Mouse (Mus musculus) hindbrain, embryonic 16.5 days (tissue): ENCODE results near the gene Klf3. TPM values are rescaled to one million over a fixed set of nuclear protein-coding genes. Genes with fewer than 3 reads are reported as not detected.
A peak's percentile ranks its signal among the peaks of the same experiment; 100 is the strongest.

Experiments
- ATAC-seq: fragments of 200-750 bp; cut with Nextera tagmentation; 2 replicates; pipeline ENCODE4 v1.8.0; 2017; ENCODE audit warnings: moderate TSS enrichment, moderate library complexity
- H3K27ac ChIP-seq: fragments of 300-500 bp; sonication (generic); 2 replicates; pipeline ENCODE4 v1.5.1; 2014; ENCODE audit warnings: low read depth, mild to moderate bottlenecking, control low read depth, low read length, moderate library complexity
- H3K27me3 ChIP-seq: fragments of 300-500 bp; sonication (generic); replicated peaks from 2 replicates; pipeline ENCODE4 v1.6.1; 2014; ENCODE audit warnings: low read length; ENCODE audit not compliant: control insufficient read depth, insufficient read depth
- H3K36me3 ChIP-seq: fragments of 300-500 bp; sonication (generic); 2 replicates; pipeline ENCODE4 v1.6.1; 2014; ENCODE audit warnings: mild to moderate bottlenecking, low read length, moderate library complexity, mixed read lengths; ENCODE audit not compliant: control insufficient read depth, insufficient read depth
- H3K4me1 ChIP-seq: fragments of 300-500 bp; sonication (generic); 2 replicates; pipeline ENCODE4 v1.6.1; 2014; ENCODE audit warnings: low read depth, low read length; ENCODE audit not compliant: control insufficient read depth, insufficient read depth
- H3K4me2 ChIP-seq: fragments of 300-500 bp; sonication (generic); 2 replicates; pipeline ENCODE4 v1.6.1; 2014; ENCODE audit warnings: mild to moderate bottlenecking, low read length, control low read depth, moderate library complexity
- H3K4me3 ChIP-seq: fragments of 300-500 bp; sonication (generic); 2 replicates; pipeline ENCODE4 v1.5.1; 2014; ENCODE audit warnings: mild to moderate bottlenecking, low read length, control low read depth, moderate library complexity
- H3K9ac ChIP-seq: fragments of 300-500 bp; sonication (generic); 2 replicates; pipeline ENCODE4 v1.6.1; 2014; ENCODE audit warnings: low read depth, mild to moderate bottlenecking, control low read depth, low read length, moderate library complexity
- H3K9me3 ChIP-seq: fragments of 300-500 bp; sonication (generic); 2 replicates; pipeline ENCODE4 v1.6.1; 2014; ENCODE audit warnings: mild to moderate bottlenecking, low read length, moderate library complexity; ENCODE audit not compliant: control insufficient read depth
- WGBS: fragments of 180-500 bp; shearing (Covaris S2); extraction: QIAGEN DNeasy Blood & Tissue Kit; methylation state at CpG from one replicate; pipeline ENCODE4 v1.1.7; 2014; 5-methylcytosine and 5-hydroxymethylcytosine counted together
- polyA plus RNA-seq: library from polyadenylated mRNA; unstranded; fragments of >200 nt; fragmentation: Nextera tagmentation; extraction: Ambion mirVana; gene quantifications from 2 replicates; pipeline ENCODE4 v1.2.1, GENCODE M21; 2015

The Klf3 gene
- polyA plus RNA-seq, 1 experiment from 2014 or later = 23.7 TPM

DNA sequence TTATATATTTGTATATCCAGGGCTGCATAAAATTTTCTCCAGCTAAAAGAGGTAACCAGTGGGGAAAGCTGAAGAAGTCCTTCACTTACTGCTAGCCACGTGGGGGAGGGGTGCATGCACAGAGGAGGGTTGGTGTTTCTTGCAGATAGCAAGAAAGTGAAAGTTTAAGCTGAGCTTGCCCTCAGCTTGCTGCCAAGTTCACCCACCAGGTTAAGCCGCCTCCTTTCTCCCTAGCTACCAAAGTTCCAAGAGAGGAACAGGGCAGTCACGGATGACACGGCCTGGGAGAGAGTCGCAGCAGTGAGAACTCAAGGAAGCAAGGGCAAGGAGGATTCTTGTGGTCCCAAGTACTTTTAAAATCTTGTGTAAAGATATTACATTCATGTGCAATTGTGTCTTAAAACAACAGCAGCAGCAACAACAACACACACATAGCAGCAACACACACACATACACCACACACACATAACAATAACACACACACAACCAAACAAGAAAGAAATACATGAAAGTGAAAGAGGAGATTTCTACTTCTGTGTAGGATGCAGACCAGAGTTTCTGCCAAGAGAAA is 57.8 kb downstream of the Klf3 start:
- Histone ChIP-seq H3K9me3 (peaks cover 2% of the 10 kb centered on the region; the same call in 1 of the 2 replicates), H3K4me2 (no peak overlapping the region), H3K36me3 (no peaks in the 10 kb centered on the region), H3K27ac (no peak overlapping the region), H3K4me3 (no peak overlapping the region), H3K4me1 (peaks cover 6% of the 10 kb centered on the region), H3K27me3 (no peaks in the 10 kb centered on the region), H3K9ac (no peak overlapping the region)
- no peak for ATAC-seq
- WGBS = 63% methylated on average over 5 of the region's 5 CpGs

- ATAC-seq = peak; percentile 63; the same call in 1 of the 2 replicates
- Histone ChIP-seq H3K27me3 (no peaks in the 10 kb centered on the region), H3K9me3 (no peaks in the 10 kb centered on the region), H3K4me3 (no peak overlapping the region), H3K27ac (peak overlapping the region; percentile 59; the same call in 1 of the 2 replicates), H3K9ac (no peak overlapping the region), H3K36me3 (no peaks in the 10 kb centered on the region), H3K4me2 (peak overlapping the region; percentile 8; the same call in 1 of the 2 replicates), H3K4me1 (peaks cover 6% of the 10 kb centered on the region)
- 55% methylated on average over 17 of the region's 17 CpGs for WGBS
These were observed 58.4 kb downstream of the Klf3 start for GRCm38 (mm10) chr5:64861471-64862199.

- Histone ChIP-seq H3K27me3 (no peaks in the 10 kb centered on the region), H3K9ac (no peak overlapping the region), H3K27ac (peak overlapping the region; percentile 59; the same call in 1 of the 2 replicates), H3K4me2 (no peak overlapping the region), H3K36me3 (no peaks in the 10 kb centered on the region), H3K4me3 (no peak overlapping the region), H3K4me1 (peaks cover 6% of the 10 kb centered on the region), H3K9me3 (no peaks in the 10 kb centered on the region)
- ATAC-seq = peak; percentile 69
- WGBS = 45% methylated on average over 9 of the region's 9 CpGs
These were observed 59.1 kb downstream of the Klf3 start for GRCm38 (mm10) chr5:64862269-64862668.

- Histone ChIP-seq H3K4me1 (peaks cover 6% of the 10 kb centered on the region), H3K9ac (no peak overlapping the region), H3K27me3 (no peaks in the 10 kb centered on the region), H3K4me3 (no peak overlapping the region), H3K36me3 (no peaks in the 10 kb centered on the region), H3K27ac (no peak overlapping the region), H3K4me2 (no peak overlapping the region), H3K9me3 (peaks cover 4% of the 10 kb centered on the region)
- 54% methylated on average over 4 of the region's 4 CpGs for WGBS
- ATAC-seq = no peak
These were observed 61.5 kb downstream of the Klf3 start for GRCm38 (mm10) chr5:64864699-64865108.

GRCm38 (mm10) chr5:64865219-64865964 is 62.2 kb downstream of the Klf3 start:
- Histone ChIP-seq H3K4me2 (no peak overlapping the region), H3K9ac (no peak overlapping the region), H3K27me3 (no peaks in the 10 kb centered on the region), H3K4me3 (no peak overlapping the region), H3K9me3 (peaks cover 4% of the 10 kb centered on the region), H3K27ac (no peak overlapping the region), H3K4me1 (peaks cover 6% of the 10 kb centered on the region), H3K36me3 (no peaks in the 10 kb centered on the region)
- 75% methylated on average over 12 of the region's 12 CpGs for WGBS
- no peak for ATAC-seq

- Histone ChIP-seq H3K4me2 (no peak overlapping the region), H3K36me3 (no peaks in the 10 kb centered on the region), H3K9me3 (peaks cover 4% of the 10 kb centered on the region), H3K9ac (no peak overlapping the region), H3K27me3 (no peaks in the 10 kb centered on the region), H3K27ac (no peak overlapping the region), H3K4me3 (no peak overlapping the region), H3K4me1 (peaks cover 6% of the 10 kb centered on the region)
- WGBS = 33% methylated on average over 5 of the region's 5 CpGs
- ATAC-seq = peak; percentile 35; the same call in 1 of the 2 replicates
These were observed 63.3 kb downstream of the Klf3 start for GRCm38 (mm10) chr5:64866331-64867050.

- H3K27ac ChIP-seq = no peak overlapping the region
- H3K9me3 ChIP-seq = peaks cover 4% of the 10 kb centered on the region
- no peak overlapping the region for H3K4me3 ChIP-seq
- 58% methylated on average over 9 of the region's 9 CpGs for WGBS
- ATAC-seq = no peak
- H3K36me3 ChIP-seq = no peaks in the 10 kb centered on the region
- no peak overlapping the region for H3K9ac ChIP-seq
- H3K27me3 ChIP-seq = no peaks in the 10 kb centered on the region
- H3K4me1 ChIP-seq = peaks cover 2% of the 10 kb centered on the region
- H3K4me2 ChIP-seq = no peak overlapping the region
These were observed 63.9 kb downstream of the Klf3 start for GRCm38 (mm10) chr5:64867124-64867523.

- no peak for ATAC-seq
- H3K9ac ChIP-seq = no peak overlapping the region
- H3K4me1 ChIP-seq = no peaks in the 10 kb centered on the region
- no peak overlapping the region for H3K27ac ChIP-seq
- peaks cover 4% of the 10 kb centered on the region for H3K9me3 ChIP-seq
- no peak overlapping the region for H3K4me3 ChIP-seq
- WGBS = 92% methylated on average over 5 of the region's 5 CpGs
- H3K27me3 ChIP-seq = no peaks in the 10 kb centered on the region
- no peak overlapping the region for H3K4me2 ChIP-seq
- no peaks in the 10 kb centered on the region for H3K36me3 ChIP-seq
These were observed 64.4 kb downstream of the Klf3 start for GRCm38 (mm10) chr5:64867551-64867950.
